Mouse (Mus musculus) thymus, postnatal 4 days (tissue): ENCODE data around the gene Mt3.
"Not testable (repeated sequence)": the region's sequence is repeated elsewhere in the genome, so short reads cannot be mapped to it uniquely, and the experiment has no call there.

ENCODE experiments used
- DNase-seq: peaks from one replicate; pipeline ENCODE4 v3.0.0; 2021

Mt3 gene

GRCm38 (mm10) chr8:94152513-94153300, at the start of gene Mt3:
Mt3 (plus strand) TSS chr8:94152607.
- peak; percentile 58 for DNase-seq

DNA sequence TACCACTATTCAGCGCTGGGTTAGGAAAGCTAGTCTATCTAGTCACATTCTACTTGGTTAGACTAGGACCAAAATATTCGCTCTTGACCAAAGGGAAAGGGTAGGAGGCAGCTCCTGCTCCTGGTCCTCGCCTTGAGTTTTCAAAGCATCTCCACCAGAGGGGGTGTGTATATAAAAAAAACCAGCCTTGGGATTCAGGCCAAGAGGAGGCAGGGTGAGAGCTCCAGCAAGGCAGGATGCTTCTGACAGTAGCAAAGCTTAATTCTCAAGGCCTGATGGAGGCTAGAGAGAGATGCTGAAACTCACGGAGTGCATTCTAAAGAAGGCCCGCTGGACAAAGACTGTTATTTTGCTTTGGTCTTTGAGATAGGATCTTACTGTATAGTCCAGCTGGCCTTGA, 48.3 kb upstream of the Mt3 start:
- no peak for DNase-seq

DNA sequence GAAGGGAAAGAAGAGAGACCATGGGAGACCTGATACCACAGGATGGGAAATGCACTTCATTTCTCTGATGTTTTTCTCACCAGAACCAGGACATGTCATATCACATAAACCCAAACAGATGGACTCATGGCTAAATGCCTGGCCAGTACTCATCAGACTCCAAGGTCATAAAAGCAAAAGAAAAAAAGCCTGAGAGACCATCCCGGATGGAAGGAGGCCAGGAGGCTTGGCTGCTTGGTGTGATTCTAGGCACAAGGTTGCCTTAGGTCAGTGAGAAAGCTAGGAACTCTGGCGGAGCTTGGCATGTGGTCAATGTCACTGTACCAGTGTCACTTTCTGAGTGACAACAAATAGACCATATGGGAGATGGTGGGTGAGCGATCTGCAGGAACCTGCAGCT, 44.5 kb upstream of the Mt3 start:
- DNase-seq, result no peak

GRCm38 (mm10) chr8:94109396-94109795, 43.0 kb upstream of the Mt3 start:
- DNase-seq, result no peak

- no peak for DNase-seq
Observed at GRCm38 (mm10) chr8:94109835-94110234, 42.6 kb upstream of the Mt3 start.

- no peak for DNase-seq
Observed at GRCm38 (mm10) chr8:94110526-94111177, 41.8 kb upstream of the Mt3 start.

- no peak for DNase-seq
Observed at GRCm38 (mm10) chr8:94113435-94113834, 39.0 kb upstream of the Mt3 start.

- DNase-seq, result no peak
Observed at GRCm38 (mm10) chr8:94113972-94114371, 38.4 kb upstream of the Mt3 start.

DNA sequence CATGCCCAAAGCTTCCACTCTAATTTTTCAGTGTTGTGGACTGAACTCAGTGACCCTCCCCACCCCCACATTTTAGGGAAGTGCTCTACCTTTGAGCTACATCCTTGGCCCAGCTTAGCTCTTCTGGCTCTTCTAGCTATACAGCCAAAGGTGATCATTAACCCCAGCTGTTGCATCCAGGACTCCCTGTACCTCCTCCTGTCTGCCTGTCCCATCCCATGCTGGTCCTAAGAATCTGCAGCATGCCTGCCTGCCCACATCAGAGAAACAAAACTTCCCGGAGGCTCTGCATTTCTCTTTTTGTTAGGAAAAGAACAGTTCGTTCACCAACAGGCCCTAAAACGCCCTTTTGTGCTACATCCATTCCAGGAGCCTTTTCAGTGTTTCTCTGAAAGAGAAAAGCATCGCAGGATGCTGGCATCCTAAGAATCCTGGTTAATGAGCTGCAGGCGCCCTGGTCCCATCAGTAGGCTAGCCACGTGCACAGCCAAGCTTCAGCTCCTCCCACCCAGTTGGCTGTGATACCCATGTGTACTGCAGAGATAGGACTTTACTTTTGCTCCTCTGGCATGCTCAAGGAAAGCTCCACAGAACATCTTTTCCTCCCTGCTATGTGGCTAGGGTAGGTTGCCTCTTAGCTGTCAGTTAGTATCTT, 33.5 kb upstream of the Mt3 start:
- DNase-seq, result no peak

DNA sequence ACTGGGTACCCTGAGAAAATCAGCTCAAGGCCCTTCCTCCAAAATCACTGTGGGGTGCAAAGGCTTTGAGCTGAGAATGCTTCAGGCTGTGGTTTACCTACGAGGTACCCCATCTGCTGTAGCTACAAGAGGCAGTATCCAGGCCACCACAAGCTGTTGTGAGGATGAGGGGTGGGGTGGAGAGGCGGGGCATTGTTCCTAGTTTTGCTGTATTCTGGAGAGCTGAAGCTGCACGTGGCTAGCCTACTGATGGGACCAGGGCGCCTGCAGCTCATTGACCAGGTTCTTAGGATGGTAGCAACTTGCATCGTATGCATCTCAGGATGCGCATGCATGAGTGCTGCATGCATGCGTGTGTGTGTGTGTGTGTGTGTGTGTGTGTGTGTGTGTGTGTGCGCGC, 30.8 kb upstream of the Mt3 start:
- no peak for DNase-seq

DNA sequence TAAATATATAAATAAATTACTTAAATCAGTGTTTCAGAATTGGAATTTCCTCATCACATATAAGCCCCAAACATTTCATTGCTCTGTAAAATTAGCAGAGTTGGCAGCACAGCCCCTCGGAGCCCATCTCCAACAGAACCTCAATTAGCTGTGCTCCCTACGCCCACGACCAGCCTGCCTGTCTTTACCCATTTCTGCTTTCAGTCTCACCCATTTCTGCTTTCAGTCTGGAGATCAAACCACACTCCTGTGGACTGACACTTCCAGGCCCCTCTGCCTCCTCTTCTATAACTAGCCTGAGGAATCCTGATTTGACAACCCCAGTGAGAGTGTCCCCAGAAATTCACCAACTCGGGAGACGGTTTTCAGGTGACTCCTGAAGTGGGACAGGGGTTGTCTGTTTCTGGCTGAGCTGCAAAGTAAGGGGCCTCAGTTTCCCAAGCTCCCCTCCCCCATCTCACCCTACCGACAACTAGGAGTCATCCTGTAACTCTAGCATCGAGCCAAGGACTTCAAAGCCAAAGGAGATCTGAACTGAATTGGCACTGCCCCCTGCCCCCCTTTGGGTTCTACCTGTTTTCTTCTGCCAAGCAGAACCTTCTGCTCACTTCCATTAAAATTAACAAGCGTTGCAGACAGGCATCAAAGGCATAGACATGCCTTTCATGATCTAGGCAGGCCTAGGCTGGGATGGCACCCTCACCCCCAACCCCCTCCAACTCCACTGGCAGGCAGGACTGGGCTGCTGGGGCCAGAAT, 29.5 kb upstream of the Mt3 start:
- DNase-seq, result no peak

DNA sequence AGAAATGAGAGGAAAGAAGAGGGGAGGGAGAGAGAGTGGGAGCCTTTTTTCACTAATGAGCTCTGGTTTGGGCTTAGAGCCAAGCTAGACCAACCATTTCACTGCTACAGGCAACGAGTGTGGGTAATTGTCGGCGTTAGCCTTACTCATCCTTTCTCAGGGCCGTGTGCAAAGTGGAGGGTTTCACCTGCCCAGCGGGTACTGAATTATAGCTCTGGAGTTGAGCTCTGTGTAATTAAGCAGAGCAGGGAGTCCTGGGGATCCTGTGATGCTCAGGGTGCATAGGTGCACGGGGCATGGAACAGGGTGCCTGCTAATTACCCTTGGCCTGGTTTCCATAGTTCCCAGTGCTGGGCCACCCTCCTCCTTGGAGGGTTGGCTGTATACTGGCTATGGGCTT, 24.7 kb upstream of the Mt3 start:
- no peak for DNase-seq

GRCm38 (mm10) chr8:94129133-94129789, 23.1 kb upstream of the Mt3 start:
- no peak for DNase-seq

- no peak for DNase-seq
Observed at GRCm38 (mm10) chr8:94130126-94130525, 22.3 kb upstream of the Mt3 start.

GRCm38 (mm10) chr8:94132096-94132495, 20.3 kb upstream of the Mt3 start:
- DNase-seq, result no peak

DNA sequence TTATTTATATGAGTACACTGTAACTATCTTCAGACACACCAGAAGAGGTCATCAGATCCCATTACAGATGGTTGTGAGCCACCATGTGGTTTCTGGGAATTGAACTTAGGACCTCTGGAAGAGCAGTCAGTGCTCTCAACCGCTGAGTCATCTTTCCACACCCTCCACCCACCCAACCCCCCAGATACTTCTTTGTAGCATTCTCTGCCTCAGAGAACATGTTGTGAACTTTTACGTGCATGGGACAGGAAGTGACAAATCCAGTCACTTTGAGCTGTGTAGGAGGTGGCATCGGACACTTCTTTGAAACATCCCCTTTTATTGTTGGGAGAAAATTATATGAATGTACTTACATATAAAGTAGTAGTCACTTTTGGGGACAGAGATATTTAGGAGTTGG, 17.8 kb upstream of the Mt3 start:
- DNase-seq, result not testable (repeated sequence)

DNA sequence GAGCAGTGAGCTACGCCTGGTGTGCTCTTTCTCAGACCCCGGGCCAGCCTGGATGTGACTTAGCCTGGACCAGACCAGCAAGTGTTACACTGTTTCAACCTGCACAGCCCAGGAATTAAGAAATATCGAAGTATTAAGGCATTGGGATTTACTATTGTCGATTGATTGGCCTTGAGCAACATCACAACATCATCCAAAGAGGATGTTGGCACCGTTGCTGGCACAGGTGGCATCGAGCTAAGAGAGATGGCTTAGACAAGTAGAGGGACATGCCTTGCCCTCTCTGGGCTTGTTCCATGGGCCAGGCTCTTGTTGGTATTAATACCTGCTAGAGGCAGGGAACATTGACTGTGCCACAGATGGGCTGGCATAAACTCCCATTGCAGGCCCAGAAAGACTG, 16.9 kb upstream of the Mt3 start:
- DNase-seq, result no peak

DNA sequence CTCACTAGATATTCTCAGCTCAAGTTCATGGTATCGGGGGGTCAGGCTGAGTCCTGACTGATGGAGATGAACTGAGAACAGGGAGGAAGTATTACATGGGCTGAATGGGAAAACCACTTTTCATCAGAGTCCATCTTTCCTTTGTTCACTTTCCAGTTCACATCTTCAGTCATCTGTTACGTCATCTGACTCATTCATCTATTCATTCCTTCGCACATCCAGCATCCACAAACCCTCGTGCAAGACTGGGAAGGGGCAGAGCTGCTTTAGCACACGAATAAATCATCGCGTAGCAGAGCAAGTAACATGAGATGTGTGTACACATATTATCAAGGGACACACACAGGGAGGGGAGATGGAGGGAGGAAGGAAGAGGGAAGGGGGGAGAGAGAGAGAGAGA, 16.2 kb upstream of the Mt3 start:
- DNase-seq, result no peak

GRCm38 (mm10) chr8:94136933-94137332, 15.5 kb upstream of the Mt3 start, which contains the start of gene Mt4:
Mt4 (plus strand) TSS chr8:94137197.
- no peak for DNase-seq

DNA sequence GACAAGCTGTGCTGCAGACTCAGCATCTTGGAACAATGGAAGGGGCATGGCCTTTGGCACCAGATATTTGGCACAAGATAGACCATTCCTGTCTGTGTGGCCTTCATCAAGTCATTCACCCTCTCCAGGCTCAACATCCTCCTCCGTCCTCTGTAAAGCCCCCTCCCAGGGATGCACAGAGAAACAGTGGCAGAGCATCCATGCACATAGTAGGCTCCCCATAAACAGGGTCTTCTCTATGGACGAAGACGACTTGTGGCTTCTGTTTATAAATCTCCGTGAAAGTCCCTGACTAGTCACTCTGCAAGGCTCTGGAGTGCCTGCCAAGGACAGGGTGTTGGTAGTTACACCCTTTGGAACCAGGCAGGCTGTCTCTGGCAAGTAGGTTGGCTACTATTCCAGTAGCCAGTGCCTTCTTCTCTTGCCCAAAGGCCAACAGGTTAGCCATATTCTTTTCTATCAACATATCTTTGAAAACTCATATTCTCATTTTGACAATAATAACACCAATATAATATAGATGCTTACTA, 12.1 kb upstream of the Mt3 start:
- DNase-seq, result no peak

- DNase-seq, result no peak
Observed at GRCm38 (mm10) chr8:94148236-94148635, 4.2 kb upstream of the Mt3 start.

DNA sequence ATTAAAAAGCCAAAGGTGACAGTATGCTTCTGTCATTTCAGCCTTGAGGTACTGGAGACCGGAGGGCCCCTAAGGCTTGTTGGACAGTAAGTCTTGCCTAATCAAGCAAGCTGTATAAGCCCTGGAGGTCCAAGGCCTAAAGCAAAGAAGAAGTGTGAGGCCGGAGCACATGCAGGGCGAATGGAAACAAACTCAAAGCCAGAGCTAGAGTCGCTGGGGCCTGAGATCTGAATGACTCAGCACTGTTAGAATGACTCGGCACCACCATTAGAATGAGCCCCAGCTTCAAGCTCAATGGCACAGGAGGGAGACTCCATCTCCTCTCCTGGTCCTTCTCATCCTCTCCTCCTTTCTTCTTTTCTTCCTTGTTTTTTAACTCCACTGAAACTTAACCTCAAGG, 1.5 kb upstream of the Mt3 start:
- no peak for DNase-seq

- no peak for DNase-seq
Observed at GRCm38 (mm10) chr8:94153451-94153850, 1.0 kb downstream of the Mt3 start.
